Mouse (Mus musculus) adrenal gland, adult 18-20 months (tissue): Measurements from ENCODE around the gene Tm4sf19. TPM values are rescaled to one million over a fixed set of nuclear protein-coding genes. Genes with fewer than 3 reads are reported as not detected.

Source experiments
- DNase-seq, 2 experiments: peaks; one replicate each; pipeline ENCODE4 v3.0.0; 2021 to 2022; ENCODE audit warnings: low spot score in 2 of 2
- long read RNA-seq, 2 experiments: library from polyadenylated mRNA; stranded (forward); transcript quantifications; one replicate each; pipeline ENCODE4 v2.0.0; 2021
- total RNA-seq, 2 experiments: library from RNA; stranded (reverse); gene quantifications; 1 replicate in 1 of 2; 2 replicates in 1 of 2; pipeline ENCODE4 v1.2.3; 2021

Gene Tm4sf19
- total RNA-seq = 1 to 10 TPM in 1 of 2 experiments, under 1 TPM in 1; 0.33 to 1.3 TPM
- long read RNA-seq, experiment 1 = 0 reads
- long read RNA-seq, experiment 2 = 0 reads

GRCm38 (mm10) chr16:32400267-32400666 is at the start of gene Tm4sf19:
TSS of gene Tm4sf19 (plus strand) at chr16:32400506.
- DNase-seq = no peak

- DNase-seq = no peak
These were observed 49.5 kb upstream of the Tm4sf19 start for GRCm38 (mm10) chr16:32350776-32351175.

GRCm38 (mm10) chr16:32363530-32363929 is 36.8 kb upstream of the Tm4sf19 start:
- DNase-seq = no peak

- peak in 1 of 2 experiments; percentile 33 for DNase-seq
These were observed 29.0 kb upstream of the Tm4sf19 start for GRCm38 (mm10) chr16:32371351-32371750.

GRCm38 (mm10) chr16:32379575-32379974 is 20.7 kb upstream of the Tm4sf19 start:
- no peak for DNase-seq

- no peak for DNase-seq
These were observed 17.4 kb upstream of the Tm4sf19 start for GRCm38 (mm10) chr16:32382901-32383300.

GRCm38 (mm10) chr16:32384885-32385284 is 15.4 kb upstream of the Tm4sf19 start:
- no peak for DNase-seq

- DNase-seq = no peak
These were observed 13.5 kb upstream of the Tm4sf19 start for GRCm38 (mm10) chr16:32386826-32387225.

GRCm38 (mm10) chr16:32389049-32389448 is 11.3 kb upstream of the Tm4sf19 start:
- no peak for DNase-seq

GRCm38 (mm10) chr16:32389841-32390240 is 10.5 kb upstream of the Tm4sf19 start:
- no peak for DNase-seq

GRCm38 (mm10) chr16:32390882-32391281 is 9.4 kb upstream of the Tm4sf19 start:
- no peak for DNase-seq

- DNase-seq = no peak
These were observed 4.4 kb upstream of the Tm4sf19 start for GRCm38 (mm10) chr16:32395679-32396540.

- DNase-seq = no peak
These were observed 3.8 kb upstream of the Tm4sf19 start for GRCm38 (mm10) chr16:32396541-32396835.

GRCm38 (mm10) chr16:32398206-32398605 is 2.1 kb upstream of the Tm4sf19 start:
- DNase-seq = peak in 1 of 2 experiments; percentile 12

GRCm38 (mm10) chr16:32401335-32401965 is 1.1 kb downstream of the Tm4sf19 start:
- DNase-seq = no peak

GRCm38 (mm10) chr16:32402818-32403217 is 2.5 kb downstream of the Tm4sf19 start:
- no peak for DNase-seq

- no peak for DNase-seq
These were observed 5.4 kb downstream of the Tm4sf19 start for GRCm38 (mm10) chr16:32405716-32406115.

GRCm38 (mm10) chr16:32406671-32407070 is 6.4 kb downstream of the Tm4sf19 start:
- DNase-seq = no peak

- no peak for DNase-seq
These were observed 7.4 kb downstream of the Tm4sf19 start for GRCm38 (mm10) chr16:32407730-32408129.

GRCm38 (mm10) chr16:32417457-32417856 is 17.2 kb downstream of the Tm4sf19 start:
- no peak for DNase-seq

GRCm38 (mm10) chr16:32419517-32420483 is 19.5 kb downstream of the Tm4sf19 start, which contains the start of gene Tctex1d2:
TSS of gene Tctex1d2 (plus strand) at chr16:32419702.
- peak; percentile 90 to 93 for DNase-seq
